Mouse (Mus musculus): ENCODE measurements at regions not wholly inside any gene's neighbourhood (a gene's known extent, or its start where the extent isn't known, plus 50 kb on each side); places are given as distances from the start of the nearest gene placed in this dataset.
A peak's percentile ranks its signal among the peaks of the same experiment; 100 is the strongest.

DNA sequence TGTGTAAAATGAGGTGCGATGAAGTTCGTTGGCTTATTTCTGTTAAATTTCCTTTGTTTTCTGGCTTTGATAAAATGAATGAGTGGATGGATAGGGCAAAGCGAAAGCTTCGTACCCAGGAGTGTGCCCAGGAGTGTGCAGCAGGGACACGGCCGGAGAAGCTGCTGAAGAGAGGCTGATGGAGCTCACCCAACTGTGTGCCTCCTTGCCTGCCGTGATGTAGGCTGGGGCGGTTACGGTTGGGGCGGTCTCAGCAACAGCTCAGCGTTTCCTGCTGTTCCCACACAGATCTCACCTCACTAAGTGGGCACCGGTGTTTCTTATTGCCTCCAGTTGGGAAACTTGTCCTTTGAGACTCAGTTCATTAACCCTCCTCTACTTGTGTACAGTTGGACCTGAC, 208.2 kb upstream of the Ttc29 start:
- no peak for DNase-seq (ENCODE audit: low read depth, low spot score)

DNA sequence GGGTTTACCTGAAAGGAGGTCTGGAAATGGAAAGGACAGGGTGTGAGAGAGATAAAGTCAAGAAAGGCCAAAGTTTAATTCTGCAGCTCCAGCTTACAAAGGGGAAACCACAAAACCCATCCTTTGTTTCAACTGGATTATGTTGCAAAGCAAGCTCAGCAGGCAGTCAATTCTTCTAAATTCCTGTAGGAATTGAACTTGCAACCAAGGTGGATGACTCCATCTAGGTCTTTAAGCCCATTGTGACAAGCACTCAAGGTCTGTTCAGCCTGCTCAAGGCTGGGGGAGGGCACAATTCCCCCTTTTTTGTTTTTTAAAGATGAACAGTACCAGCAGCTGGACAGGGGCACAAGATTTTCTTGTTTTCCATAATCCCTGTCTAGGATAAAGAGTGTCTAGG, 200.0 kb upstream of the Ttc29 start:
- no peak for DNase-seq (ENCODE audit: low read depth, low spot score)

DNA sequence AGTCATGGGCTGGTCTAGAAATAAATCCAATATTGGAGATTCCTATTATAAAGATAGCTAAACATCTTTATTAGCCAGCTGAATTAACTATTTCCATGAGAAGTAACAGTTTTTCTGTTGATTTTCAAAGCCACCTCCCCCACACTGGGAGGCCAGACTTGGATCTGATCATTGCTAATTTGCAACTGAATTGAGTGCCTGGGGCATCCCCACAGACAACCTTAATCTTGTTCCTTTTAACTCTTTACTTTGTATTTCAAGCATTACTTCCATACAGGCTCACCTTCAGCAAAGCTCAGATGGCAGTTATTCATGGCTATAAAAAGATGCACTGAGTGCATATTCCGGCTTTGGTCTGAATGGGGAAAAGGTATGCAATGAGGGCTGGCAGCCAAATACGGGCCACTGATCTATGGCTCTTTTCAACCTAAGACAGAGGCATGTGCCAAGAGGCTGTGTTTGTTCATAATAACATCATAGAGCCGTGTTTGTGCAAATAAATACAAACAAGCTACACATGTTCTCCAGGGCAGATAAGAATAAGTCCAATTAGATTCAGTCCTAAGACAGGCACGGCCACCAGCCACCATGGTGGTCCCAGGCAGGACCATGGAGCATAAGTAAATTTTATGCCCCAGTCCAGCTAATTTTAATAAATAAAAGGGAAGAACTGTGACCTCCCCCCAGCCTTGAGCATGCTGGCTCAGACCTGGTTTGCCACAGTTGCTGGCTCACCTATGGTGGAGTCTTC, 194.5 kb upstream of the Ttc29 start:
- DNase-seq (ENCODE audit: low read depth, low spot score): no peak

DNA sequence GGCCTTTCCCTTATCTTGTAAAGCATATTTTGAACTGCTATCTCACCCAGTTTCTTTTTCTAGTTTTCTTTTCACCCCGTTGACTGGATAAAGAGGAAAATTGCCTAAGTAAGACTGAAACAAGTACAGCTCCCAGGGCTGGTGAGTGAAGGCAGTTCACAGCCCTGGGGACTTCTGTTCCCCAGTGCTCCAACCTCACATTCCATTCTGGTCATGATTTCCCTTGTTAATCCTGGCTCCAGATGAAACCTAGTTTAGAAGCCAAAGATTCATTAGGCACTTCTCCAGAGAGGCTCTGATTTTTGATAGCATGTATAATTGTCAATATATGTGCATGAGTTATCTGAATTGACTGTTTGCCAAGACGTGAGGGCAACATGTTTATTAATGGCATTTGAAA, 191.6 kb upstream of the Ttc29 start:
- DNase-seq (ENCODE audit: low read depth, low spot score): no peak

DNA sequence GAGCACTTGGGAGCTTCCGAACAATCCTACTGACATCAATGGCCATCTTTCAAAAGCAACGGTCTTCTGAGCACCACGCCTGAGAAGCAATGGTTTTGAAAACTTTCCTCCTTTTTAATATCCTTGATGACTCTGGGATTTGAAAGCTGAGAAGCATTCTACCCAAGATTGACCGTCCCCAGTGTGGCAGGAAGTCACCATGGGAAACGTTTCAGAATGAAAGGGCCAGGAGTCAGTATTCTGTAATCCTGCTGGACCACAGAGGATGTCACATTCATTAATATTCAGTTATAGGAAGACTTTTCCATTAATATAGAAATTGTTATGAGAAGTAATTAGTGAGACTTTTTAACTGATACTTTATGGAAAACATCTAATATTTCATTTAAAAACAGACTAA, 190.1 kb upstream of the Ttc29 start:
- DNase-seq (ENCODE audit: low read depth, low spot score): no peak

DNA sequence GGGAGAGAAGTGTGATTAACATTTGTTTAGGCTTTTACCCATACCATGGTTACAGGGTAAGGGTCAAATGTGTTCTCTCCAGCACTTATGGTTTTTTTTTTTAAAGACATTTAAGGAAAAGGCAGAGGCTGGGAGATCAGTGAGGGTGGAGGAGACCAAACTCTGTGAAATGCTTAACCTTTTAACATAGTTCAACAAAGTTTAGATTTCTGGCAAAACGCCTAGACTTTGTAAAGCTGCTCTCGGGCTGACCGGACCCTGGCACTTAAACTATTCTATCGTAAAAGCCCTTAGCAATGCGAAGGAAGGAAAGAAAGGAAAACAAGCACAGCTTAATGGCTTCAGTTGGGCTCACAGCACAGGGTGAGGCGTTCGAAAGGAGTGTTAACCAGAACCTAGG, 189.6 kb upstream of the Ttc29 start:
- DNase-seq (ENCODE audit: low read depth, low spot score): no peak

DNA sequence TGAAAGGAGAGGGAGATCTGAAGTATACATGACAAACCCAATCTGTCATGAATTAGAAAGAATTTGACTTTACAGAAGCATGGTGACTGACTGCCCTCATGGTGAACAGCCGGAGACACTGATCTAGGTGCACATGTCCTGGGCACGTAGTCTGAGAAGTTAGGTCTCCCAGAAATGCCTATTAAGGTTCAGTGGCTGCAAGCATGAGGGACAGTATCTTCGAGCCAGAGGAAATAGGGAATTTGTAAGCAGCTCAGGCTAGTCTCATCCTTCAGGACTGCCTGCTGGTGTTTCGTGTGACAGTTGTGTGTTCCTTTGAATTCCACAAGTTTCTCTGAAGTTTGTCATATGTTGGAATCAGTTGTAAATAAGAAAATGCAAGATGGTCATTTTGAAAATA, 189.2 kb upstream of the Ttc29 start:
- DNase-seq (ENCODE audit: low read depth, low spot score): no peak

DNA sequence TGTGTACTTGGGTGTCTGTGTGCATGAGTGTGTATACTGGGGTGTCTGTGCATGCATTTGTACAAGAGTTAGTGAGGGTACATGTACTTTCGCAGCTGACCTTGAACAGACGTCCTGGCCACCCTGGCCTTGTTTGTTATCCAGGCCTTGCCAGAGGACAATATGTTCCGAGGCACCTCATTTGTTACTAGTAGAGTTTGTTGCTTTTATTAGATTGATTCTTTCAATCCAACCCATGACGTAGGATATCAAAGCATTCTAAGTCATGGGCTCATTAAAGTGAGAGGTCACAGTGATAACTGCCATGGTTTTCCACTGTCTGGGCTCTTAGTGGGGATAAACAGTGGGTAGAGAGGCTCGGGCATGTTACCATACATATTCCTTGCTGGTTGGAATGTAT, 188.1 kb upstream of the Ttc29 start:
- no peak for DNase-seq (ENCODE audit: low read depth, low spot score)

DNA sequence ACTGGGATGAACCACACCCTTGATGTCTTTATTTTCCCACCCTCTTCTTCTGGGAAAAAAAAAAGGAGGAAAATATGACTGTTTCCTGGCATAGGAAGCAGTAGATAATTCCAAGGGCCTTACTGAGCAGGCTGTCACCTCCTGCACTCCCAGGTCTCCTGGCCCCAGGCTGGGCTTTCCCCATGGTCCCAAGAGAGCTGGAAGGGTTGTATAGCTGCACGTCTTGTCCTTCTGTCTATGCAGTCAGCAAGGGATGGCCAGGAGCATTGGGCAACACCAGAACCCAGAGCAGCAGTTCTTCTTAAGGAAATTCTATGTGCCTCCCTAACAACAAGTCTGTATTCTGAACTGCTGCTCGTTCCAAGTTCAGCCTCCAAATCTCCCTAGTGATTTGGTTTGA, 185.7 kb upstream of the Ttc29 start:
- no peak for DNase-seq (ENCODE audit: low read depth, low spot score)

DNA sequence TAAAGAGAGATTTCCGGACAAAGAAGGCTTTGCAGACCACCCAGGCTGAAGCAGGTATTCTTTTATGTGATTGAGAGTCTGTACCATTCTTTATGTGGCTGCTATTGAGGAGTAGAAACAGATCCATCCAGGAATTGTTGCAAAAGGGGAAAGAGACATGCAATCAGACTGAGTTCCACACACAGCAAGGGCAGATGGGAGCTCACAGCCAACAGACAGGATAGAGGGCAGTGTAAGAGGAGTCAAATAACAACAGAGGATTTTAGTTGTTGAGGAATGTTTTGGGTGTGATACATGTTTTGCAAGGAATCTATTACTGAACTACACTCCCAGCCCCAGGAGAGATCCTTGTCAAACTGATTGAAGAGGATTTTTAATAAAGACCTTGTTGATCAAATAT, 184.2 kb upstream of the Ttc29 start:
- no peak for DNase-seq (ENCODE audit: low read depth, low spot score)

DNA sequence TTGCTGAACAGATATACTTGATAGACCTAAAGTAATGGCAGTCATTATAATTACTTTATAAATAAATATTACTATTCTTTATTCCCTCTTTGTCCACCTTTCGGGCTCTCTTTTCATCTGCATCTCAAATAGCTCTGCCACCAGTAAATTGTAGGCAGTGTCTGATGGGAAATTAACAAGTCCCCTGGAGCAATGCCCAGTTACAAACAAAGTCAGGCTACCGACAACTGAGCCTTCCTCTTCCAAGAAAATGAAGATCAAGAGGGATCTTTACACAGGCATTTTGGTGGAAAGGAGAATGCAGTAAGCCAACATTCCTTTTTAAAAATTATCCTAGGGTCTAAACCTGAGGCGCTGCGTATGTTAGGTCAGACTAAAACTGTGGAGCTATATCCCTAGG, 181.3 kb upstream of the Ttc29 start:
- no peak for DNase-seq (ENCODE audit: low read depth, low spot score)

DNA sequence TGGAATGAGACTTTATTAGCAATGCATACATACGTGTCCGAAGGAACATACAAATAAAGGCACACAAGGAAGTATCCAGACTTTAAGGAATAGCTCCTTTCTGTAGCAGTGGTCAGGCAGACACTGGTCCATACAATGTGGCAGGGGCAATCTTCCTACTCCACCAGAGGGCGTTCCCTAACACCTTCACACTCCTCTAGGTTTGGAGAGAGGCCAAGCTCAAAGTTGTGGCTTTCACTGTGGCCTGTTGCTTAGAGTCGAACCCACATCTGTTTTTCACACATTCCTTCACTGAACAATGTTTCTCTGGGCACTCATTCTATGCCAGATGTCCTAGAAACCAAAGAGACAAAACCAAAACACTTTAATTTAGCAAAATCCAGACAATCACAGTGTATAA, 178.4 kb upstream of the Ttc29 start:
- no peak for DNase-seq (ENCODE audit: low read depth, low spot score)

DNA sequence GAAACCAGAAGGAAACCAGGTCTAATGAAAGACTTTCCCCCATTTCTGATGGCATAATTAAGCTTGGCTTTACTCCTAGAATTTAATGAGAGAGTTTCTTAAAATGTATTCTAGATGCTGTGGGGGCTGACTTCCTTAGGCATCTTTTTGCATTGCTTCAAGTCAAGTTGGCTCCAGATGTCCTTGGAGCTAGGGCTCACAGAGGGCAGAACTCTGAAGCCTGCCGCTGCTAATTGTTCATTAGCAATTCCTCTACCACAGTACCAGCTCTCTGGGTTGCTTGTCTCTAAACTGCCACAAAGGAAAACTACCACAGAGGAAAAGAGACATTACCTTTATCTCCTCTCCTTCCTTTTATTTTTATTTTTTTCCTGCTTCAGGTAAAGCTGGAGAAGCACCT, 175.9 kb upstream of the Ttc29 start:
- no peak for DNase-seq (ENCODE audit: low read depth, low spot score)

DNA sequence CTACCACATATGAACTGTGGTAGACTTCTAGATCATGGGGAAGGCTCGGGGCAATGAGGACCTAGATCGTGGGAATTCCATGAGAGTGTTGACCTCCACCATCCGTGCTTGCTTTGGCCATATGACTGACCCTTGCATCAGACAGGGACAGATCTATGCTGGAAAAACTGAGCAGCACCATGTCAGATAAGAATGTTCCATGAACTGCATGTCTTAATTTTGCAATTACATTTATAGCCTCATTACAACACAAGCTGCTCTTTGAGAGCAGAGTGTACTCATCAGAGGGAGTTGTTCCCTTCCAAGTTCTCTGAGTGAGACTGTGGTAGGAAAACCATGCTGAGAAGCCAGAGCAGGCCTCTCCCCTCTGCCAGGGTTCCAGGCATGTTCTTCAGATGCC, 166.4 kb upstream of the Ttc29 start:
- no peak for DNase-seq (ENCODE audit: low read depth, low spot score)

DNA sequence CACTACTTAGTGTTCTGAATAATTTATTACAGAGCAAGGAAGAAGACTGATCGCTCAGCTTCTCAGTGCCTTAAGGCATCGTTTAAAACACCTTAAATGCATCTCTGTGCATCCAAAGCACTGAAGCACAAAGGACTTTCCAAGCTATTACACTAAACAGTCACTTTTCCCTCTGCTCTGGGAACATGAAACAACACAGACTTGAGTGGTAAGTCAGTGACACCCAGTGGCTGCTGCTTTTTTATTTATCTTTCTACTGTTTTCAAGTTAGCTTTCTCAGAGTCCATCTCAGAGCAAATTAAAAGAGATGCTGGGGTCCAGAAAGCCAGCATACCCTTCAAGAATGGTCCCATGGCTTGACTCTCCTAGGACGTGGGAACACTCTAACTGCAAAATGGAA, 162.3 kb upstream of the Ttc29 start:
- no peak for DNase-seq (ENCODE audit: low read depth, low spot score)

DNA sequence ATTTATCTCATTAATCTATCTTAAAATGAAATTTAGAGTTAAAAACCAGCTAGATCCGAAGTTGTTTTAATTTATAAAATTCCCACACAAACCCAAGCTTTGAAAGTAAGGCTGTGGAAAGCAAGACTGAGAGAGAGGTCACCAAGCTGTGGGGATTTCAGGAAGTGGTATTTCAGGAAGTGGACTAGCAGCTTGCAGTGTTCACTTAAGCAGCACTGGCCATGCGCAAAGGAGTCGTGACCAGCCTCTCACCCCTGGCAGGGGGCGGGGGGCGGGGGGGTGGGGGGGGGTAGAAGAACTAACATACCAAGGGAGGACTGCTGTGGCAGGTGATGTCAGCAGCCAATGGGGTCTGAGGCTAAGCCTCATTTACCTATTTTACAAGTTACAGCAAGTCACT, 158.7 kb upstream of the Ttc29 start:
- DNase-seq (ENCODE audit: low read depth, low spot score): no peak

DNA sequence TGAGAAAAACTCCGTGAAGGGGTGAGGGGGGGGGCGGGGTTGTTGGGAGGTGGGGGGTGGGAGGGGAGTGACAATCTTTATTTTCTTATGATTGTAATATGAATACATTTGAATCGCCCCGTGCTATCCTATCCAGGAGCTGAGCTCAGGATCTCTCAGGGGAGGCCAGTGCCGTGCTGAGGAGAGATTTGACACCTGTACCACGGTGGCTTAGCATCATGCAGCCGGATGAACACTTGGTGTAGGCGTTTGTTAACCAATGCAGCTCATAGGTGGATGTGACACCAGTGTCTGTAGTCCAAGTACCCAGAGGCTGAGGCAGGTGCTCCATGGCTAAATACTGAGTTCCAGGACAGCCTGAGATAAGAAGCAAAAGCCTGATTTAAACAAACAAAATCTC, 158.2 kb upstream of the Ttc29 start:
- DNase-seq (ENCODE audit: low read depth, low spot score): no peak

DNA sequence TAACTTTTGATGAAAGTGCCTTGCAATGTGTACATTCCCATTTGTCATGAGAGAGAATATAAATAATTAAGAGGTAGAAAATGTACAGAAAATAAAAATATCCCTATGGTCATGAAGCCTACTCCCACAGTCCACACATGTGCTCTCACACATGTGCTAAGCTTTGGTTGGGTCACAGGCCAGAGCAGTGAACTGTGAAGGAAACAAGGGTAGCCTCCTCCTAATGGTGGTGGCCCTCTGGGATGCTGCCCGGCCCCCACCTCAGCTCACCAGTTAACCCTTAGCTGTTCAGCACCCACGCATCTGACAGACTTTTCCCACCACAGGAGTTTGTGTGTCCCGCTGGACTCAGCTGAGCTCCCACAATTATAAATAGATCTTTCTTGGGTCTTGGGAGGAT, 157.6 kb upstream of the Ttc29 start:
- DNase-seq (ENCODE audit: low read depth, low spot score): no peak

DNA sequence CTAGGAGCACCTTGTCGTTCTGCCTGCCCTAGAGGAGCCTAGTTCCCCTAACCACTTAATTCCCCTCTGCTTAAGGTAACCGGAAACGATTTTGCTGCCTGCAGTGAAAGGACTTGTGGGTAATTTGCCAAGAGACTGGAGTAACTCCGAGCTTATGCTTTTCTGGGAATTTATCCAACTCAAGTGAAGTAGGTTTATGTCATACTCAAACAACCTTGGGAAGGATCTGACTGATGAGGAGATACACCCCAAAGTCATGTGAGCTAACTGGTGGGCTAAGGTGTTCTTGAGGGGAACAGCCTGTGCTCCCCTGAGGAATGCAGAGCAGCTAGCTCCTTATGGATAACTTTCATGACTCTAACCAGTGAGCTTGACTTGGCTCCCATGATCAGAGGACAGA, 155.7 kb upstream of the Ttc29 start:
- DNase-seq (ENCODE audit: low read depth, low spot score): no peak

DNA sequence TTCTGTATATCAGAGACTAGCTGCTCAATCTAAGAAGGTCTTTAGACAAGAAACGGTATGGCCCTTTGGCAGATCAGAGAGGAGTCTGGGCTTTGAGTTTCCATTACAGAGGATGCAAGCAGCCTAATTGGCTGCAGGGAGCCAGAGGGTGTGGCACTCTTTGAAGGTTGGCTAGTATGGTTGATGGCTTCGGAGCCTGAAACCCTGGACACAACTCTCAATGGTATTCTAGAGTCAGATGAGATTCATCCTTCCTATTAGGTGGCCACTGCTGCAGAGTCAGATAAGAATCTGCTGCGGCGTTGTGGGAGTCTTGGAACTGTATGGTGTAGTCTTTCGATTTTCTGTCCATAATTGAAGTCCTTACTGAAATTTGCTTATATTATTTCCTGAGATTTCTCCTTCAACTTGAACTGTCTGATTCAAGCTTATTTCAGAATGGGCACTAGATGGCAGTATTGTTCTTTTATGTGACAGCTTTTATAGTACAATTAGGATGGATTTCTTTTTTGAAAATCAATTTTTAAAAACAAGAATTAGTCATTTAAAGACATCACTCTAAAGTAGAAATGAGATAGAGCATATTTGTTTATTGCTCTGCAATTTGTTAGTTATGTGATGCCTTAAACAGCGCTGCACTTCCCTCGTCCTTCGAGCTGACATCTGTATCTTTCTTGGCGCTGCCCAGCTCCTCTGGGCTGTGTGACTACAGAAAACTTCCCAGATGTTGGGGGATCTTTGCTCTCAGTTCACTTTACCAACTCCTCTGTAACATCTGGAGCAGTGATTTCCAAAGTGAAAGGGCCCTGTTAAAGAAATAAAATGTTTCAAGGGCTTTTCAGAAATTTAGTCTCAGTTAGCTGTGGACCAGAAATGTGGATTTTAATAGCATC, 151.0 kb upstream of the Ttc29 start:
- DNase-seq (ENCODE audit: low read depth, low spot score): peak; percentile 39

DNA sequence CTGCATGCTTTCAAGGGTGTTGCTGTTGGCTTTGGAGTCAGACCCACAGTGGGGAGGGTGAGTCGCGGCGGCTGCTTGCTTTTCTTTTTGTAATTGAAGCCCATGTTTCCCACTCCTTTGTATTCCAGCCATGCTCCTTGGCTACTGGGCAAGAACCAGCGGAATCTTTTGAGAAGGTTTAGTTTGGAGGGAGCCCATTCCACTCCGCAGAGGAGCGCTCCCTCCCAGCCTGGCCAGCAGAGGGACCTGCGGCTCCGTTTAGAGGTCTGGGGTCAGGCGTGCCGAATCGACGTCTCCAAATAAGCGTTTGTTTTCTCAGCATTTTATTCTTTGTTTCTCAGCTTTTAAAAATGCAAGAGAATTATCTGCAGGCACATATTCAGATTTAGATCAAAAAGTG, 149.6 kb upstream of the Ttc29 start:
- no peak for DNase-seq (ENCODE audit: low read depth, low spot score)

DNA sequence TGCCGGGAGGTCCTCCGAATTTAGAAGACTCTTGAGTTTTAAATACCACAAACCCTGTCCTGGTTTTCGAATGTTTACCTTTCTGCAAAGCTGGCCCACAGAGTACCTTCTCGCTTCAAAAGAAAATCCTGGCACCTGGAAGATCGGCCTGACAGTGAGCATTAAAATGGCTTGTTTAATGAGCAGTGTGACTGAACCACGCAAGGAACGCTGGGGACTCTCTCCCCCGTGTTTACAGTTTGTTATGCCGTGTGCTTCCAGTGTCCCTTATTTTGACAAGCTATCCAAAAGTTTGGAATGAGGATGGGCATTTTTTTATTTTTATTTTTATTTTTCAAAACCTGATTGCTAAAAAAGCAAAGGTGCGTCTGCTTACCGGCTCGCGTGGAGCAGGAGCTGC, 148.9 kb upstream of the Ttc29 start:
- no peak for DNase-seq (ENCODE audit: low read depth, low spot score)

DNA sequence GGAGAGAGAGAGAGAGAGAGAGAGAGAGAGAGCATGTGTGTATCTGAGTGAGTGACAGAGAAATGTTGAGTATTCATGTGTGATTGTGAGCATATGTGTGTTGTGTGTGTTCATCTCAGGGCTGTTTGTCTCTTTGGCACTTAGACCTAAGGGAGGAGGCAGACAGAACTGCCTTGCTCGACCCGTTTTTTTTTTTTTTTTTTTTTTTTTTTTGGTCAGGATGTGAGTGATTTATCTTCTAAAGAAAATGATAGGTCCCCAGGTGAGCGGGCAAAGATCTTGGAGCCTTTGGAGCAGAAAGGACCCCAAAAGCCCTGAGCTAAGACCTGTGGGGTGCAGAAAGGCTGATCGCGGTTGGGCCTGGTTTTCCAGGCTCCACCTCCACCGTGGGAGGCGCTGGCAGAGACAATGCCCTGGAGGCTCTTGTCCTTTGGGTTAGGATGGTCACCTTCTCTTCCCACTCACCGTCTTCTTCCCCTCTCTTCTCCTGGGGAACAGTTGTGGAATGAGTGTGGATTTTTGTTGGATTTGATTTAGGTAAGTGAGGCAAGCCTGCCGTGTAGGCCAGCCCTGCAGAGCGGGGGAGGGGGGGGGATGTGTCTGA, 147.1 kb upstream of the Ttc29 start:
- no peak for DNase-seq (ENCODE audit: low read depth, low spot score)

Measured in telencephalon, adult 2 months (tissue).